Mouse (Mus musculus) ovary, postnatal 10 days (tissue): ENCODE measurements around the gene Gng2.
A peak's percentile ranks its signal among the peaks of the same experiment; 100 is the strongest.

Experiments
- DNase-seq: peaks from one replicate; pipeline ENCODE4 v3.0.0; 2022; ENCODE audit warnings: low spot score

Gene Gng2

DNA sequence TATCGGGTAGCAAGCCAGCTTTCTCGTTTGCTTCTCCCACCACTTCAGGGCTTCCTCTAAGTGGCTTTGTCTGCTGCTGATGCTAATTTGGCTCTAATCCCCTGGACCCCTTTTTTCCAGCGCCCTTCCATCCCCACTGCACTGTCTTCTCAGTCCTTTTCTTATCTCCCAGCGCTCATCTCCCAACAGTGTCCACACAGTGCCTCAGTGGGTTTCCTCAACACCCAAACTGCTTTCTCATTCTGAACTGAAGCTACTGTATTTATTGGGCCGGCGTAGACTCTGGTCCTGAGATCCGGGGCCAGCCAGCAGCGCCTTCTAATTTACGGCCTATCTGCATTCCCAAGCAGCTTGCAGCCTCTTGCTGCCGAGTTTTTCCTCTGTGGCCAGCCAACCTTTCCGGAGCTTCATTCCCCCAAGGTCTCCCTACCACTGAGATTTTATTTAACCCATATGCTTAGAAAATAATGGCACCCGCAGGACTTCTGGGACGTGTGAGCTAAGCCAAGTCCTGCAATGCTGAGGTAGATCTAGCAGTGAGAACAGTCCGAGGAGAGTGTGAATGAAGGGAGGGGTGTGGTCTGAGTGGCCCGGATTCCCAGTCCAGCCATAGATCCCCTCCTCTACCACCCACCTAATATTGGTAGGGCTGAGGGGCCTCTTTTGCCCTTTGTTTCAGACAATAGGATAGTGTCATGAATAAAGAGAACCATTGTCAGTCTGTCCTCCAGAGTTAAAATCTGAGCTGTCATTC, at the start of gene Gng2:
Gene Gng2 (minus strand): TSS at position 357 of the 754 bp plus-strand sequence.
- no peak for DNase-seq

DNA sequence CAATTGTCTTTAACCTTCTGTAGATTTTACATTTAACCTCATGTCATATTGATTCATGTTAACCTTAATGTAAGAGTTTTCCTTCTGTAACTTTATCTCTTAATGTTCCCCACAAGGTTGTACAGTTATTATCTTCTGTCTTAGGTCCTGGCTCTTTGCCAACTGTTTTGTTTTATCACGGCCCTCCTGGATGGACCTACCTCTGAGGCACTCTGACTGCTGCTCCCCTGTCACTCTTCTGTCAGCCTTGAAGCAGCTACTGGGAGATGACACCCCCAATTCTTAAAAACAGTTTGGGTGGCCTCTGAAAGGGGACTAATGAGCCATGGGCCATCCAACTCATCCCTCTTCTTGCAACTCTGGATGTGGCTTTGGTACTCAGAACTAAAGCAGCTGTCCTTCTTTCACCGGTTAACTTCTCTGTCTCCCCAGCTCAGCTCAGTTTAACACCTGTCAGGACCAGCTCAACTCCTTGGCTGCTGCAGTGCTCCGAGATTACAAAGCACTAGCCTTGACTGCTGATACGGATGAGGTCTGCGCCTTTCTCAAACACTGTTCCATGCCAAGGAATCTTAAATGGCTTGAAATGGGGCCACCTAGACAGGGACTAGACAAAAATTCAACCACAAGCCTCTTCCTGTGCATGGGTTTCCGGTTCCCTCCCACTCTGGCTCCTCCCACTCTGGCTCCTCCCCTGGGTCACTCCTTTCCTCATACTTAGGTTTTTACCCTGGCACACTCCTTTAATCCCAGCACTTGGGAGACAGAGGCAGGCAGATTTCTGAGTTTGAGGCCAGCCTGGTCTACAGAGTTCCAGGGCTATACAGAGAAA, 47.7 kb upstream of the Gng2 start:
- no peak for DNase-seq

DNA sequence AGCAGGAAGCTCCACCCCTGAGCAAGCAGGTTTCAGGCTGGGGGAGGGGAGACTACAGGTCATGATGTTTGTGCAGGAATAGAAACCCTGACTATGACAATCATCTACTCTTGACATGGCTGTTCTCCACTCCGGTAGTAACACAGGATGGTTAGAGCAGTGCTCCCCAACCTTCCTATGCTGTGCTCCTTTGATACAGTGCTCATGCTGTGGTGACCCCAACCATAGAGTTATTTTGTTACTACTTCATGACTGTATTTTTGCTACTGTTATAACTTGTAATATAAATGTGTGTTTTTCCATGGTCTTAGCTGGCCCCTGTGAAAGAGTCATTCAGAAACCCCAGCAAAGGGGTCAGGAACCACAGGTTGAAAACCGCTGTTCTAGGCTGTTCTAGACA, 46.5 kb upstream of the Gng2 start:
- no peak for DNase-seq

- no peak for DNase-seq
These were observed 42.1 kb upstream of the Gng2 start for GRCm38 (mm10) chr14:20019486-20019885.

DNA sequence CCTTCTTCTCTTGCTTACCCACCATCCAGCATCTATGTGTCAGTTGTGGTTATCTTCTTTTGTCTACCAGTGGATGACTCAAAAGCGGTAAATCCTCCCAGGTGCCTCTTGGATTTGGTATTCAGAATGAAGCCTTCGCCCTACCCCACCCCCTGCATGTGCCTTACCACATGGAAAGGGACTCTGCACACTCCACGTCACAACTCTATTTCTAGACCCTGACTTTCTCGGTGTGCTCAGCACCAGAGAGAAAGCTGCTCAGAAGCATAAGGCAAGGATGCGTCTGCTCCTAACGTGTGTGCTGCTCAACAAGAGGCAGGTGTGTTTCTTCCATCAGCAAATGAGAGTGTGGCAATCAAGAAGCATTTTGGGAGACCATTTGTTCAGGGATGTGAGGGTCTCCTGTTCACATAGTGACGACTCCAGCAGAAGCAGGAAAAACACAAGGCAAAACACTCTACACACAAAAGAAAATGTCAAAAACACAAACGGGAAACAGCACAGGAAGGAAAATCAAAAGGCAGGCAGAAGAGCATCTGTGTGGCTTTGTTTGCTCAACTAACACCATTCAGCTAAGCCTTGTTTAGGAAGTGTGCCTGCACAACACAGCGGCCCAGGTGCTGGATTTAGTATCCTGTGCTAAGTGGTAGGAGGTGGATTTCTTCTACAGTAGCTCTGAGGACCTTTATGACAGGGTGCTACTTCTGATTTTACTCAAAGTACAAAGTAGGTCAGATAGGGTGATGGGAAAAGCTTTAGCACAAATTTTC, 35.3 kb upstream of the Gng2 start:
- no peak for DNase-seq

DNA sequence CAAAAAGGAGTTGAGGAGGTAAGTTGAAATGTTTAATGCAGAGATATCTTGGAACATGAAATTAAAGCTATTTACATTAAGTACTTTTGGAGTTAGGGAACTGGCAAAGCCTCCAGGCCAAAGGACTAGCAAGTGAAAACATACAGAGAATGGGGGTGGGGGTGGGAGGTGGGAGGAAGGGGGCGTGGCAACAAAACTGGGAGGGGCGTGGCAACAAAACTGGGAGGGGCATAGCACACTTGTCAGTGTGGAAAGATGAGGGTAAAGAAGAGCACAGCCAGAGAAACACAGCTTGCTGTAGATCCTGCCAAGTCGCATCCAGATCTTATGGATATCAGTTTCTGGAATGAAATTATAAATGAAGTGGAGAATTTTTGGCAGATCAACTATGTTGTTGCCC, 30.0 kb upstream of the Gng2 start:
- DNase-seq = no peak

DNA sequence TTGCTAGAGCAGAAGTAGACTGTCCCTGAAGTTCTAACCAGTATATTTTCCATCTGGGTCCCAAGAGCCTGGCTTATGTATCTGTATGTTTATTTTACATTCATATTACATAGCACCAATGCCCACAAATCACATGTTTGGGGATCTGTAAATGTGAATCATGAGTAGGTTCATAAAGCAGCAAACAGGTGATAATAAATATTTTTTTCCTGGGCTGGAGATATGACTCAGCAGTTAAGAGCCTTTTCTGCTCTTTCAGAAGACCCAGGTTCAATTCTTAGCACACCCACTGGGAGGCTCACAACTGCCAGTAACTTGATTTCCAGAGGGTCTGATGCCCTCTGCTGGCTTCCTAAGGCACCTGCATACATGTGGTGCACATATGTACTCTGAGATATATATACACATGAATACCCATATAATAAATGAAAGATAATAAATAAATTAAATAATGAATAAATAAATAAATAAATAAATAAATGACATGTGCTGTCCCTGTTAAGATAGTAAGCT, 27.4 kb upstream of the Gng2 start:
- no peak for DNase-seq

GRCm38 (mm10) chr14:19996853-19997252, 19.4 kb upstream of the Gng2 start:
- no peak for DNase-seq

DNA sequence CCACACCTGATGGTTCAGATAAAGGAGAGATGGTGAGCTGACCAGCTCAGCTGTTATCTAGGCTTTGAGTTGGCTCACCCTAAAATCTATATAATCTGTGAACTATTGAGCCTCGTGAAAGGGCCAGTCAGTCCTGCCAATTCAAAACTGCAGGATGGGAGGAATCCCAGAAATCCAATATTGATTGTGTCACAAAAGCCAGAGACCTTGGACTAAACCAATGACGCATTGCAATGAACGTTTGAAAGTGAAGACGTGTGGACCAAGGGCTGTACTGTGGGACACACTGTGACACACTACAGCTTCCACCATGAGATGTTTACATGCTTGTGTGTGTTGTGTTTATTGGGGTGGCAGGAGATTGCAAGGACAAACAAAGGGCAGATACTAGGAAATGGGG, 18.5 kb upstream of the Gng2 start:
- no peak for DNase-seq

GRCm38 (mm10) chr14:19994068-19994467, 16.6 kb upstream of the Gng2 start:
- DNase-seq = no peak

DNA sequence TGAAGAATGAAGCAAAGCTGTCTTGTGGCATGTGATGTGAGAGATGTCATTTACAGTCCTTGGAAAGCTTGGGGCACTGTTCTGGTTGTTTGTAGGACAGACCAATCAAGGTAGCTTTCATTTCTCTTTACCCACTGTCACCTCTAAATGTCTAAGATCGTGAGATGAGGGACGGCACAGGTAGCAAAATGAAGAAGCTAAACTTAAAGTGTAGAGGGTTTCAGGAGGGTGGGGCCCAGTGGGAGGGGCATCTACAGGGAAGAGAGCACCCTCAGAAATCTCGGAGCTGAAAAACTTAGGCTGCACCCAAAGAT, 16.1 kb upstream of the Gng2 start:
- DNase-seq = no peak

GRCm38 (mm10) chr14:19992873-19993569, 15.6 kb upstream of the Gng2 start:
- DNase-seq = no peak

GRCm38 (mm10) chr14:19991861-19992260, 14.4 kb upstream of the Gng2 start:
- no peak for DNase-seq

GRCm38 (mm10) chr14:19990436-19990993, 13.1 kb upstream of the Gng2 start:
- no peak for DNase-seq

- DNase-seq = no peak
These were observed 11.0 kb upstream of the Gng2 start for GRCm38 (mm10) chr14:19988410-19988809.

- DNase-seq = no peak
These were observed 10.0 kb upstream of the Gng2 start for GRCm38 (mm10) chr14:19987358-19987834.

GRCm38 (mm10) chr14:19986614-19987357, 9.4 kb upstream of the Gng2 start:
- DNase-seq = no peak

DNA sequence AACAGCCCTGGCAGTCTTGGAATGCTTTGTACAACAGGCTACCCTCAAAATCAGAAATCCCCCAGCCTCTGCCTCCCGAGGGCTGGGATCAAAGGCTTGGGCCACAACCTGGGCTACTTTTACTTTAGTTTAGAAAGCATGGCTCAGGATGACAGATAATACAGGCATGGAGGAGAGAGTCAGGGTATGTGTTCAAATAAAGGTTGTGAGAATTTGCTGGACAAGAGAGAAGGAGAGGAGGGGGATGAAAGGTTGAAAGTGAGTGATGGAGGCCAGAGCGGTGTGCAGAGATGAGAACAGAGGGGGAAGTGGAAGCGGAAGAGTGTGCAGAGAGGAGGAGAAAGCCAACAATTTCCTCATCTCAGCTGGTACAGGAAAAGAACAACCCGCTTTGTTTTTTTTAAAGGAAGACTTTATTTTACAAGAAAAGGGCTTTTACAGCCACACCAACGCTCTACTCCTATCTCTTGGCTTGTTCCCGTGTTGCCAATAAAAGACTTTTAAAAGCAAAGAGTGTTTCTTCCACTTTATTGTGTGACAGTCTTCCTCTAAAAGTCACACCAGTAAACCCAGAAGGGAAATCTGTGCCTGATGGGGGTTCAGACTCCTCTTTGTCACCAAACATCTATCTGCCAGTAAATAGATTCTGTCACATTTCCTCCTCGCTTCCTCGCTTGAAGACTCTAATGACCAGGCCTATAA, 8.6 kb upstream of the Gng2 start:
- no peak for DNase-seq

GRCm38 (mm10) chr14:19985107-19985911, 7.9 kb upstream of the Gng2 start:
- DNase-seq = peak; percentile 9
